Comparison of ENCODE assay signal across 1 mouse cellular context in the genomic region with DNA sequence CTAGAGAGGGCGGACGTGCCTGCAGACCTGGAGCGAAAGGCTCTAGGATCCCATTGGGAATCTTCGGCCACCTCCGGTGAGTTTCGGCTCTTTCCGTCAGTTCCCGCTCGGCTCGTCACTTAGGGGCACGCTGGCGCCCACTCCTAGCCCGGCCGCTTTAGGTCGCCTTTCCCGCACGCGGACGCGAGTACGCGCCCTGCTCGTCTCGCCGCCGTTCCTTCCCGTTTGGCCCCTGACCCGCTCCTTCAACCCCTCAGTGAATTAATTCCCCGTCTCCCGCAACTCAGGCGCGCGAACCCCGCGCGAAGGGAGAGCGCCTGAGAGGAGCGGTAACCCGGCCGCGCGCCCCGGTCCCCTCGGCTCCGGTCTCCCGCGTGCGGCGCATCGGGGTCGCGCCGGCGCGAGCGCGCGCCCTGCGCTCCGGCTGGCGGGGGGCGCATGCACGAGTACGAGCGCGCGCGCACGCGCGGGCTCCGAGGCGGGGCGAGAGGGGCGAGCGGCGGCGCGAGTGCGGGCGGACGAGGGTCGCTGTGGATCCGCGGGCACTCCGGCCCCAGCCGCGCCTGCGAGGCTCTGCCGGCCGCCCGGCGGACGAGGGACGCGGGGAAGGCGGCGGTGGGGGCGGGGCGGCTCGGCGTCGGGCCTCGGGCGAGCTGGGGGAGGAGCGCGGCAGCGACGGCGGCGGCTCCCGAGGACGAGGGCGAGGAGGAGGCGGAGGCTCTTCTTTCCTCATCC.
TF ChIP-seq lines count a peak whose summit lies in the region.

No protein-coding gene starts in this region.

TF ChIP-seq in myocyte, 11 proteins besides CTCF, POLR2A, EP300 and RAD21 (continued from another document):
- TF ChIP-seq CEBPB (IDR thresholded peaks at IDR 0.05; ENCODE audit: insufficient read depth, poor library complexity, severe bottlenecking) (no peak), MYOG (IDR thresholded peaks at IDR 0.05; ENCODE audit: control insufficient read depth in 1 of 3, insufficient read depth in 1 of 3, insufficient read length in 2 of 3, low read depth in 2 of 3) (no peak), MYOD1 (IDR thresholded peaks at IDR 0.05; ENCODE audit: control insufficient read depth in 1 of 3, insufficient read length in 2 of 3, low read depth in 2 of 3) (peak in 1 of 3 experiments; percentile 29), USF1 (IDR thresholded peaks at IDR 0.05; ENCODE audit: low read depth) (no peak)
